ENCODE assay signal across 8 mouse cellular contexts in genomic region chr8:109779431-109780228, GRCm38 (mm10). TPM values are rescaled to one million over a fixed set of nuclear protein-coding genes. Genes with fewer than 3 reads are reported as not detected.
DNase-seq lines count a peak whose midpoint lies in the region; ATAC-seq and TF ChIP-seq lines count a peak whose summit lies in the region.

No protein-coding gene starts in this region.

- 16% methylated on average over 24 of the region's 24 CpGs for WGBS in heart, embryonic 15.5 days
- 13% methylated on average over 24 of the region's 24 CpGs for WGBS in liver, postnatal 0 days (ENCODE audit: insufficient replicate concordance)
- WGBS in stomach, embryonic 16.5 days = 11% methylated on average over 24 of the region's 24 CpGs

- peak overlapping the region; percentile 92 for H3K4me3 ChIP-seq in G1E (ENCODE audit: low read depth, low read length)
- peak overlapping the region; percentile 99 for H3K4me3 ChIP-seq in heart, embryonic 15.5 days
- H3K4me3 ChIP-seq in liver, postnatal 0 days (ENCODE audit: low read depth, low read length) = peak overlapping the region; percentile 96
- H3K4me3 ChIP-seq in stomach, embryonic 16.5 days (replicated peaks; ENCODE audit: low read length) = peak overlapping the region; percentile 97

- TF ChIP-seq EP300 in liver, postnatal 0 days (IDR thresholded peaks at IDR 0.05; ENCODE audit: low read depth) = no peak

- H3K27ac ChIP-seq in heart, embryonic 15.5 days = peak overlapping the region; percentile 98
- H3K27ac ChIP-seq in liver, postnatal 0 days (ENCODE audit: low read depth) = peak overlapping the region; percentile 98
- peak overlapping the region; percentile 97 for H3K27ac ChIP-seq in stomach, embryonic 16.5 days (ENCODE audit: low read length)

- DNase-seq in heart, adult 11 months = peak; percentile 85
- DNase-seq in heart, postnatal 10 days = no peak
- no peak for DNase-seq in G1E (ENCODE audit: low spot score)
- peak; percentile 18 for DNase-seq in liver, postnatal 0 days
- DNase-seq in cerebellum, adult 9-10 months = no peak
- DNase-seq in cerebellum, postnatal 14 days = no peak

- H3K36me3 ChIP-seq in G1E (replicated peaks) = peaks cover 2% of the 10 kb centered on the region
- H3K36me3 ChIP-seq in heart, embryonic 15.5 days = no peaks in the 10 kb centered on the region
- H3K36me3 ChIP-seq in liver, postnatal 0 days (replicated peaks; ENCODE audit: insufficient read depth, low read length) = no peaks in the 10 kb centered on the region
- H3K36me3 ChIP-seq in stomach, embryonic 16.5 days (ENCODE audit: control insufficient read depth, insufficient read depth, low read length) = no peaks in the 10 kb centered on the region

- H3K9ac ChIP-seq in heart, embryonic 15.5 days = peak overlapping the region; percentile 98
- peak overlapping the region; percentile 94 for H3K9ac ChIP-seq in liver, postnatal 0 days (replicated peaks)
- H3K9ac ChIP-seq in stomach, embryonic 16.5 days (ENCODE audit: low read length) = peak overlapping the region; percentile 97

- no peaks in the 10 kb centered on the region for H3K9me3 ChIP-seq in G1E (replicated peaks)
- no peaks in the 10 kb centered on the region for H3K9me3 ChIP-seq in heart, embryonic 15.5 days (replicated peaks)
- H3K9me3 ChIP-seq in liver, postnatal 0 days (ENCODE audit: low read length) = no peaks in the 10 kb centered on the region
- H3K9me3 ChIP-seq in stomach, embryonic 16.5 days (replicated peaks; ENCODE audit: control insufficient read depth, low read length) = no peaks in the 10 kb centered on the region

- H3K4me1 ChIP-seq in G1E (ENCODE audit: insufficient read depth, low read depth, low read length) = peaks cover 26% of the 10 kb centered on the region
- peaks cover 17% of the 10 kb centered on the region for H3K4me1 ChIP-seq in heart, embryonic 15.5 days (replicated peaks)
- H3K4me1 ChIP-seq in liver, postnatal 0 days (ENCODE audit: insufficient read depth) = peaks cover 15% of the 10 kb centered on the region
- H3K4me1 ChIP-seq in stomach, embryonic 16.5 days (ENCODE audit: control insufficient read depth, insufficient read depth, low read length) = peaks cover 19% of the 10 kb centered on the region

- no peak for TF ChIP-seq CTCF in G1E (IDR thresholded peaks at IDR 0.05; ENCODE audit: low read depth, low read length)
- no peak for TF ChIP-seq CTCF in liver, postnatal 0 days (IDR thresholded peaks at IDR 0.05; ENCODE audit: low read depth)

- peaks cover 9% of the 10 kb centered on the region; the same call in 1 of the 2 replicates for H3K27me3 ChIP-seq in G1E (ENCODE audit: insufficient read depth, low read length)
- peaks cover 9% of the 10 kb centered on the region; the same call in 1 of the 2 replicates for H3K27me3 ChIP-seq in heart, embryonic 15.5 days
- peaks cover 2% of the 10 kb centered on the region; the same call in 1 of the 2 replicates for H3K27me3 ChIP-seq in liver, postnatal 0 days (ENCODE audit: insufficient read depth, low read length)
- no peaks in the 10 kb centered on the region for H3K27me3 ChIP-seq in stomach, embryonic 16.5 days (ENCODE audit: control insufficient read depth, insufficient read depth, low read length)

- intact Hi-C loops in heart, postnatal 10 days (cut with DNase I) = loop anchor here (5.0 kb wide), 6 partner anchors 38 to 212 kb away; partner anchors contain the start of genes Dhx38, Ist1, Pkd1l3 and Txnl4b

- ATAC-seq in G1E (ENCODE audit: extremely low read depth, insufficient number of reproducible peaks, low FRiP score, poor library complexity, severe bottlenecking) = no peak
- no peak for ATAC-seq in heart, embryonic 15.5 days (replicated peaks; ENCODE audit: insufficient number of reproducible peaks, insufficient read depth, low FRiP score, low read depth)
- no peak for ATAC-seq in liver, postnatal 0 days
- no peak for ATAC-seq in stomach, embryonic 16.5 days (ENCODE audit: insufficient read depth, low FRiP score)

- H3K4me2 ChIP-seq in heart, embryonic 15.5 days = peak overlapping the region; percentile 88
- H3K4me2 ChIP-seq in liver, postnatal 0 days (ENCODE audit: low read depth, low read length) = peak overlapping the region; percentile 68
- H3K4me2 ChIP-seq in stomach, embryonic 16.5 days (ENCODE audit: low read depth, low read length) = peak overlapping the region; percentile 95

RNA-seq across cellular contexts. Expression of gene Ap1g1, which starts 1.3 kb away (rescaled TPM):
- total RNA-seq in heart, postnatal 10 days (2021) = 10 to 100 TPM; 53.2 to 53.6 TPM
- total RNA-seq in G1E (2014; fragmentation: Nextera tagmentation) (114 and 127 TPM in 2 replicates), G1E (2017) (76.0 and 87.5 TPM in 2 replicates)
- polyA plus RNA-seq in G1E (2012) = 49.3 and 73.7 TPM in 2 replicates
- polyA plus RNA-seq in heart, embryonic 15.5 days (2015; fragmentation: Nextera tagmentation; extraction: Ambion mirVana) = 24.7 and 31.3 TPM in 2 replicates
- 13.3 and 14.0 TPM in 2 replicates for polyA plus RNA-seq in liver, postnatal 0 days (2015; fragmentation: Nextera tagmentation; extraction: Ambion mirVana)
- 42.5 and 45.7 TPM in 2 replicates for polyA plus RNA-seq in stomach, embryonic 16.5 days (2015; fragmentation: Nextera tagmentation; extraction: Ambion mirVana)

RNA-seq across cellular contexts. Expression of gene Atxn1l, which starts 42.1 kb away (rescaled TPM):
- 10 to 100 TPM; 34.7 to 36.7 TPM for total RNA-seq in heart, postnatal 10 days (2021)
- total RNA-seq in G1E (2014; fragmentation: Nextera tagmentation) = 27.6 and 29.5 TPM in 2 replicates
- total RNA-seq in G1E (2017) = 18.4 and 20.7 TPM in 2 replicates
- 33.4 and 36.8 TPM in 2 replicates for polyA plus RNA-seq in G1E (2012)
- 4.4 and 5.0 TPM in 2 replicates for polyA plus RNA-seq in heart, embryonic 15.5 days (2015; fragmentation: Nextera tagmentation; extraction: Ambion mirVana)
- polyA plus RNA-seq in liver, postnatal 0 days (2015; fragmentation: Nextera tagmentation; extraction: Ambion mirVana) = 1.7 and 1.8 TPM in 2 replicates
- 7.5 and 7.7 TPM in 2 replicates for polyA plus RNA-seq in stomach, embryonic 16.5 days (2015; fragmentation: Nextera tagmentation; extraction: Ambion mirVana)

Comparison
In these comparisons a context has a peak if more than half of its experiments do, and no peak if none do; other contexts are left out.
1. DNase-seq: peak in heart, adult 11 months (single experiment) and liver, postnatal 0 days (single experiment); none in heart, postnatal 10 days (0 of 2), G1E (single experiment), cerebellum, adult 9-10 months (single experiment) and cerebellum, postnatal 14 days (0 of 2).
2. Peak in every context shown above with its lines, with median percentiles within 50 percentile points of each other: H3K4me3 ChIP-seq, H3K27ac ChIP-seq, H3K4me2 ChIP-seq and H3K9ac ChIP-seq.